Mouse (Mus musculus) C2C12 (cell line): ENCODE measurements around the gene Akap6.

Source experiments
- CTCF ChIP-seq: IDR thresholded peaks from one replicate; pipeline ENCODE4 v1.5.1; 2011; ENCODE audit not compliant: control insufficient read depth, insufficient read depth, insufficient read length
- MAX ChIP-seq: IDR thresholded peaks from one replicate; pipeline ENCODE4 v1.6.1; 2011; ENCODE audit warnings: mild to moderate bottlenecking, control low read depth
- MYOD1 ChIP-seq: IDR thresholded peaks from one replicate; pipeline ENCODE4 v1.6.1; 2011; ENCODE audit warnings: low read depth; ENCODE audit not compliant: control insufficient read depth, insufficient read length

DNA sequence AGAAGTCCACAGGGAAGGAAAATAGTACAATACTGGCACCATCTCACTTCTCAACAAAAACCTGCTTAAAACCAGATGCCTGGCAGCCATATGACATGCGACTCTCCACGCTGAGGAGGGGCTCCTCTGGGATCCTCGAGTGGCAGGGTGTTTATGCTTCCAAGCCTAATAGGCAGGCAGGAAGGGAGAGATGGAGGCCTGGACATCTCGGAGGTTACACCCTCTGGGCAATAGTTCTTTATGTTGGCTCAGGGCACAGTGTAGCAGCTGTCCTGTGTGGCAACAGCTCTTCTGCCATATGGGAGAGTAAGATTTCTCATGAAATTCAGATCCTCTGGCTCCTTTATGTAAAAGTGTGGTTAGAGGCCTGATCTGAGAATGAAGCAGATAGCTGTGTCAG lies 24.2 kb upstream of the Akap6 start:
- TF ChIP-seq CTCF (no peak), MAX (no peak), MYOD1 (no peak)
